Mouse (Mus musculus) heart, embryonic 12.5 days (tissue): ENCODE results near the gene Xiap. TPM values are rescaled to one million over a fixed set of nuclear protein-coding genes. Genes with fewer than 3 reads are reported as not detected.

Source experiments
- ATAC-seq: fragments of 200-750 bp; cut with Nextera tagmentation; 2 replicates; pipeline ENCODE4 v1.8.0; 2017; ENCODE audit warnings: moderate TSS enrichment, moderate library complexity; ENCODE audit not compliant: insufficient number of reproducible peaks, low FRiP score
- H3K27ac ChIP-seq: fragments of 300-500 bp; sonication (generic); 2 replicates; pipeline ENCODE4 v1.5.1; 2016; ENCODE audit warnings: mild to moderate bottlenecking, moderate library complexity; ENCODE audit not compliant: poor library complexity, severe bottlenecking
- H3K27me3 ChIP-seq: fragments of 300-500 bp; sonication (generic); replicated peaks from 2 replicates; pipeline ENCODE4 v1.6.1; 2016; ENCODE audit warnings: mild to moderate bottlenecking, moderate library complexity
- H3K36me3 ChIP-seq: fragments of 300-500 bp; sonication (generic); 2 replicates; pipeline ENCODE4 v1.6.1; 2016; ENCODE audit warnings: mild to moderate bottlenecking, moderate library complexity
- H3K4me1 ChIP-seq: fragments of 300-500 bp; sonication (generic); replicated peaks from 2 replicates; pipeline ENCODE4 v1.6.1; 2016; ENCODE audit warnings: mild to moderate bottlenecking
- H3K4me2 ChIP-seq: fragments of 300-500 bp; sonication (generic); 2 replicates; pipeline ENCODE4 v1.6.1; 2016; ENCODE audit warnings: mild to moderate bottlenecking, moderate library complexity
- H3K4me3 ChIP-seq: fragments of 300-500 bp; sonication (generic); 2 replicates; pipeline ENCODE4 v1.5.1; 2016; ENCODE audit warnings: mild to moderate bottlenecking
- H3K9ac ChIP-seq: fragments of 300-500 bp; sonication (generic); 2 replicates; pipeline ENCODE4 v1.6.1; 2016; ENCODE audit warnings: mild to moderate bottlenecking, moderate library complexity
- H3K9me3 ChIP-seq: fragments of 300-500 bp; sonication (generic); replicated peaks from 2 replicates; pipeline ENCODE4 v1.6.1; 2016; ENCODE audit warnings: mild to moderate bottlenecking, moderate library complexity
- WGBS: fragments of 180-500 bp; shearing (Covaris S2); methylation state at CpG from one replicate; pipeline ENCODE4 v1.1.7; 2016; 5-methylcytosine and 5-hydroxymethylcytosine counted together
- polyA plus RNA-seq: library from polyadenylated mRNA; unstranded; fragments of >200 nt; fragmentation: Nextera tagmentation; extraction: Ambion mirVana; gene quantifications from 2 replicates; pipeline ENCODE4 v1.2.1, GENCODE M21; 2016

Gene Xiap
- polyA plus RNA-seq, 1 experiment from 2014 or later, result 11.5 TPM

DNA sequence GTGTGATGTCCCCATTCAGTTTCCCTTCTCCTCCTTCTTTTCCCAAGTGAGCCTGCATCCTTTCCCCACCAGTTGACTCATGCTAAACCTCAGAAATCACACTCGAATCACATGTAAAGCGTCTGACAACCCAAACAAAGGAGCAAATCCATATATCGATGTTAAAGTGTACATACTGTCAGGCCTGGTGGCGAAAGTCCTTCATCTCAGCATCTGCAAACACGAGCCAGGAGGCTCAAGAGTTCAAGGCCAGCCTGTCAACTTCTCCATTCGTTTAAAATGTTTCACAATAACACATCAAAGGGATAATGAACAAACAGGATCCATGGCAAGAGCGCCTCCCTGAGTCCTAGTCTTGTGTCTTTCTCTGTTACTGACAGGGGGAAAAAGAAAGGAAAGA, 14.5 kb upstream of the Xiap start:
- ATAC-seq, result no peak
- H3K4me1 ChIP-seq, result no peaks in the 10 kb centered on the region
- H3K27ac ChIP-seq, result no peak overlapping the region
- WGBS, result 85% methylated on average over 7 of the region's 7 CpGs
- no peak overlapping the region for H3K4me2 ChIP-seq
- no peaks in the 10 kb centered on the region for H3K36me3 ChIP-seq
- no peak overlapping the region for H3K4me3 ChIP-seq
- no peaks in the 10 kb centered on the region for H3K27me3 ChIP-seq
- H3K9me3 ChIP-seq, result no peaks in the 10 kb centered on the region
- no peak overlapping the region for H3K9ac ChIP-seq

DNA sequence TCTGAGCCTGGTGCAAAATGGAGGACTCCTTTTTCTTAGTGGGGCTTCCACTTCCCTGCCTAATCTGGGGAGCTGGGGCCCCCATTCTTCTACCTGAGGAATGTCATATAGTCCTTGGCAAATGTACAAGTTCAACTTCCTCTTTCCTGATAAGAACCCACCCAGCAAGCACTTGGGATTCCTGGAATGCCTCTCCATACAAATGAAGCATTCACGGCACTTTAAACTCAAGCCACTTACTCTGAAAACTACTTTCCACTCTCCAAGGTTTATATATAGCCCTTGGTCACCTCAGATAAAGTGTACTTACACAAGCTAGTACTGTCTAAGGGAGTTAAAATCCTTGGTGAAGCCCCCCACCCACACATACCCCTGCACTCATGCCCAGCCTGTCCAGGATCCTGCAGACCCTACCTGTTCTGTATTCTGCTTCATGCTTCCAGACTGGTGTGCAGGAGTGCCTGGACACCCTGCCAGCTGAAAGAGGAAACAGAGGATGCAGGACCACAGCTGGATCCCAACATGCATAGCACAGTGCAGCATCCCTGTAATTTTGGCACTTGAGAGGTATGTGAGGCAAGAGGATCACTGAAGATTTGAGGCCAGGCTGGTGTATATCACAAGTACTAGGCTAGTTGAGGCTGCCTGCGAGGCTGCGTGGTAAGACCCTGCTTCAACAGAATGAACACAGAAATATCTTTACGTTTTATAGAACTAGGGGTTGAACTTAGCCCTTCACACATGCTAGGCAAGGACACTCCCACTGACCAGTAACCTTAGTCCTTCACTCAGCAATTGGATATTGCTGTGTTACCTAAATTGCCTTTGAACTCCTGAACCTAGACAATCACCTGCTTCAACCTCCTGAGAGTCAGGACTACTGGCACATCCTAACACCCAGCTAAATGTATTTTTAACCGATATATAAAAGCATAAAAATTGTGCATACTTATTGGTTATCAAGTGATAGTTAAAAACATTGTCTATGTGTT, 8.5 kb upstream of the Xiap start:
- Histone ChIP-seq H3K36me3 (no peaks in the 10 kb centered on the region), H3K9ac (no peak overlapping the region), H3K4me1 (0 out of 2 replicates have a peak, but pooled peaks cover 6% of the 10 kb centered on the region), H3K27me3 (no peaks in the 10 kb centered on the region), H3K4me3 (peak overlapping the region; percentile 21), H3K4me2 (peak overlapping the region; percentile 50), H3K9me3 (no peaks in the 10 kb centered on the region), H3K27ac (peak overlapping the region; percentile 93)
- ATAC-seq, result peak; percentile 51
- WGBS, result 40% methylated on average over 5 of the region's 5 CpGs

DNA sequence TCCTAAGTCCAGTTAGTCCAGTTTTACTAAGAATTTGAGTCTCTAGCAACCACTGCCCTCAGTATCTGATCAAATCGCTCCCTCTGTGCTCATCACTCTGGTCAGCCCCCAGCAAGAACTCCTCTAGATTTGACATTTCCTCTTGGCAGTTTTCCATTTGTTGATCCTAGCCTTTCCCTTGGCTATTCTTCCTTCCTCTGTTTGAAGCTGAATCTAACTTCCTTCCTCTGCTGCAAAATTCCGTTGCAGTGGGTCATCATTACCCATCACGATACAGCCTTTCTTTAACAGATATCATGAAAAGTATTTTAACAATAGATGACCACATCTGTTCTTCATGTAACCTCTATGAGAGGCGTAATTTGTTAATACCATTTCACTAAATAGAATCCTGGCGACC, 2.5 kb upstream of the Xiap start:
- 55% methylated on average over 5 of the region's 5 CpGs for WGBS
- no peak overlapping the region for H3K9ac ChIP-seq
- no peaks in the 10 kb centered on the region for H3K36me3 ChIP-seq
- H3K4me1 ChIP-seq, result no peaks in the 10 kb centered on the region
- no peaks in the 10 kb centered on the region for H3K27me3 ChIP-seq
- H3K4me2 ChIP-seq, result no peak overlapping the region
- H3K27ac ChIP-seq, result no peak overlapping the region
- no peak for ATAC-seq
- 0 out of 2 replicates have a peak, but pooled peaks cover 2% of the 10 kb centered on the region for H3K9me3 ChIP-seq
- H3K4me3 ChIP-seq, result no peak overlapping the region

DNA sequence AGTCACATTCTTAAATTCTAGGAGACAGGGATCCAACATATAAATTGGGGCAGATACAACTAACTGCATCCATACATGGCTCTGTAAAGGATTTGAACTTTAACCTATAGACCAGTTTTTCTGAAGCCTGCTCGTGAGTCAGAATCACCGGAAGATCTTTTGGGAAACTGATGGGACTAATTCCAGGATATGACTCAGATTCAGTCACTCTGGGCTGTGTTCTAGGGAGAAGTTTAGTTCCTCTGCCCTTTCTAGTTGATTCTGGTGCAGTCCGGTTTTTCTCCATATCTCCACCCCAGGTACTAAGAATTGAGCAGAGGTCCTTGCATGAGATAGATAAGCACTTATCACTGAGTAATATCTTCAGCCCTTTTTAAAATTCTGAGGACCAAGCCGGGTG, 1.6 kb upstream of the Xiap start:
- ATAC-seq, result no peak
- 74% methylated on average over 4 of the region's 4 CpGs for WGBS
- no peaks in the 10 kb centered on the region for H3K27me3 ChIP-seq

DNA sequence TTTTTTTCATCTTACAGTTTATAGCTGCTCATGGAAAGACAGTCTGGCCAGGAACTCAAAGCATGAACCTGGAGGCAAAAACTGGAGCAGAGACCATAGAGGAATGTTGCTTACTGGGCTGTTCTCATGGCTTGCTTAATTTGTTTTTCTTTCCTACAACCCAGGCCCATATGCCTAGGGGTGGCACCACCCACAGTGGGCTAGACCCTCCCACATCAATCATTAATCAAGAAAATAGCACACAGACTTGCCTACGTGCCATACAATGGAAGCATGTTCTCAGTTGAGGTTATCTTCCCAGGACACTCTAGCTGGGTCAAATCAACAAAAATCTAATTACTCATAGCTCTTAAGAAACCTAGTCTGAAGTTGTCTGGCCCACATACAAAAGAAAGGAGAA, 4.1 kb downstream of the Xiap start:
- no peaks in the 10 kb centered on the region for H3K27me3 ChIP-seq
- ATAC-seq, result no peak

More for the DNA sequence above, 1.6 kb upstream of the Xiap start:
- Histone ChIP-seq H3K4me3 (no peak overlapping the region), H3K4me1 (no peaks in the 10 kb centered on the region), H3K9me3 (0 out of 2 replicates have a peak, but pooled peaks cover 2% of the 10 kb centered on the region), H3K36me3 (no peaks in the 10 kb centered on the region), H3K27ac (no peak overlapping the region), H3K4me2 (no peak overlapping the region), H3K9ac (no peak overlapping the region)

DNA sequence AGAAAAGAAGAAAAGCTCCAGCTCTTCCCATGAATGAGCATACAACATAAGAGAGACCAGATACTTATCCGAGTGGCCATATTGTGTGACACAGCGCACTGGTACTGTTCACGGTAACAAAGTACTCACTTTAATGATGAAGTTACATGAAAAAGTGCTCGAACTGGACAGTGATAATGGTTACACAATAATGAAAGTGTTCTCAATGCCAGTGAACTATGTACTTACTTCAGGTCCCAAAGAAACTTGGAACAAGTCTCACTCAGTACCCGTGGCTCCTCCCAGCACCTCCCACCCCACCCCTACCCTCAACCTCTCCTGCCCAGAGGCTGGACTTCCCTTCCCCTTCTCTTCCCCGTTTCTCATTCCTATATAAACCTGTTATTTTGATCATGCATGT, 5.6 kb downstream of the Xiap start:
- Histone ChIP-seq H3K4me2 (no peak overlapping the region), H3K27me3 (no peaks in the 10 kb centered on the region), H3K27ac (no peak overlapping the region), H3K36me3 (no peaks in the 10 kb centered on the region), H3K9me3 (peaks cover 2% of the 10 kb centered on the region; the same call in 1 of the 2 replicates), H3K9ac (no peak overlapping the region), H3K4me1 (no peaks in the 10 kb centered on the region), H3K4me3 (no peak overlapping the region)
- 80% methylated on average over 6 of the region's 6 CpGs for WGBS
- no peak for ATAC-seq

More for the DNA sequence above, 4.1 kb downstream of the Xiap start:
- Histone ChIP-seq H3K4me2 (no peak overlapping the region), H3K4me1 (no peaks in the 10 kb centered on the region), H3K27ac (no peak overlapping the region), H3K9ac (no peak overlapping the region), H3K9me3 (peaks cover 2% of the 10 kb centered on the region; the same call in 1 of the 2 replicates), H3K36me3 (no peaks in the 10 kb centered on the region), H3K4me3 (no peak overlapping the region)
- 67% methylated on average over 1 of the region's 1 CpGs for WGBS

DNA sequence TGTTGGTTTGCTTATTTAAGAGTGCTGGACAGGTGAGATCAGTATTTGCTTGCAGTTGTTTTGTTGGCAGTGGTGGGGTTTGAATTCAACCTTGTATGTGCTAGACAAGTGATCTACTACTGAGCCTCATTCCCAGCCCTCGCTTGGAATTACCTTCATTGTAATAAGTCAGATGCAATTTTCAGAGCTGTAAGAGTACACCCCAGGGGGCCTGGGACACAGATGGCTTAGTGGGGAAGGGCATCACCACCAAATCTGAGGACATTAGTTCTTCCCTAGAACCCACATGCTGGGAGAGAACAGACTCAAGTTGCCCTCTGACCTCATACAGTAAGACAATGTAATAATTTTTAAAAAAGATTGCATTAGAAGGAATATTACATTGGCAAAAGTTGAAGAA, 7.3 kb downstream of the Xiap start:
- ATAC-seq, result no peak
- Histone ChIP-seq H3K9me3 (no peaks in the 10 kb centered on the region; the same call in 1 of the 2 replicates), H3K4me2 (no peak overlapping the region), H3K4me1 (peaks cover 5% of the 10 kb centered on the region), H3K27me3 (no peaks in the 10 kb centered on the region), H3K4me3 (no peak overlapping the region), H3K36me3 (no peaks in the 10 kb centered on the region), H3K9ac (no peak overlapping the region), H3K27ac (no peak overlapping the region)
- WGBS, result 68% methylated on average over 1 of the region's 1 CpGs

DNA sequence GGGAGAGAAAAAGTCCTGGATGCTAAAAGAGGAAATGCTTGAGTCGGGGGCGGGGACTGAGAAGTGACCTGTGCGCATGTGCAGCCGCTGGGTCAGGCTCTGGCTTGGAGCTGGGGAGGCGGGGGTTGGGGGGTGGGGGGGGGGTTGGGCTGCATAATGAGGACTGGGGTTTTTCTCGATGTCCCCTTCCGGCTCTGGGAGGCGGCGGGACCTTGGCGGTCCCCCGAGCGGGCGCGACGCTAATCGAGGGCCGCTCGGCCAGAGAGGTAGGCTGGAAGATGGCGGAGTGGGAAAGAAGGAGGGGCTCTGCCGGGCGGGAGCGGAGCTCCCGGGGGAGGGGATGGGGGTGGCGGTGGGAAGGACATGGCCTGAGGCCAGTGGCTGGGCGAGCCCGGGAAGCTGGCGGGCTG, 8.3 kb downstream of the Xiap start:
- Histone ChIP-seq H3K4me2 (peak overlapping the region; percentile 57), H3K9ac (peak overlapping the region; percentile 70), H3K27ac (peak overlapping the region; percentile 94), H3K4me3 (peak overlapping the region; percentile 55), H3K36me3 (no peaks in the 10 kb centered on the region), H3K4me1 (peaks cover 5% of the 10 kb centered on the region), H3K27me3 (no peaks in the 10 kb centered on the region), H3K9me3 (no peaks in the 10 kb centered on the region; the same call in 1 of the 2 replicates)
- 21% methylated on average over 23 of the region's 27 CpGs for WGBS
- ATAC-seq, result peak; percentile 87

DNA sequence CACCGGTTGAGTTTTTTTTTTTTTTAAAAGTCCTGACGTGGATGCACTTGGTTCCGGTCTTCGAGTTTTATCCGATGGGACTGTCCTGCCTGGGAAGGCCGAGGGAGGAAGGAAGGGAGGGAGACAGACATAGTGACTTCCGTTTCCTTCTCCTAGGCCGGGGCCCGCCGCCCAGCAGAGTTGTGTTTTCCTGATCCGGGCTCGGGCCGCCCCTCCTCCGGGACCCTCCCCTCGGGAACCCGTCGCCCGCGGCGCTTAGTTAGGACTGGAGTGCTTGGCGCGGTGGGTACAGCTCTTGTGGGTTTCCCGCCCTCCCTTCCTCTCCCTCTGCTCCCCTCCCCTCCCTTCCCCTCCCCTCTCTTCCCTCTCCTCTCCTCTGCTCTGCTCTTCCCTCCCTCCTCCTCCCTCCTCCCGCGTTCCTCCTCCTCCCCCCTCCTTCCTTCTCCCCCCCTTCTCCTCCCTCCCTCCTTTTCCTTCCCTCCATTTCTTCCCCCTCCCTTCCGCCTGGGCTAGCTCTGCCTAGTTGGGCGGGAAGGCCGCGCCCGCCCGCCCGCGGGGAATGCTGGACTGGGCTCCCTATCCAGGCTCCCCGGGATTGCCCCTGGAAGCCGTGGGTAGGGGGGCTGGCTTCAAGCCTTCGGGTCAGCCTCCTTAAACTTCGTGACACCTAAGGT, 8.9 kb downstream of the Xiap start:
- Histone ChIP-seq H3K36me3 (no peaks in the 10 kb centered on the region), H3K4me1 (peaks cover 5% of the 10 kb centered on the region), H3K27me3 (no peaks in the 10 kb centered on the region), H3K4me3 (peak overlapping the region; percentile 55), H3K9ac (peak overlapping the region; percentile 70), H3K27ac (peak overlapping the region; percentile 94), H3K4me2 (peak overlapping the region; percentile 57), H3K9me3 (no peaks in the 10 kb centered on the region; the same call in 1 of the 2 replicates)
- 15% methylated on average over 25 of the region's 37 CpGs for WGBS
- peak; percentile 87 for ATAC-seq

DNA sequence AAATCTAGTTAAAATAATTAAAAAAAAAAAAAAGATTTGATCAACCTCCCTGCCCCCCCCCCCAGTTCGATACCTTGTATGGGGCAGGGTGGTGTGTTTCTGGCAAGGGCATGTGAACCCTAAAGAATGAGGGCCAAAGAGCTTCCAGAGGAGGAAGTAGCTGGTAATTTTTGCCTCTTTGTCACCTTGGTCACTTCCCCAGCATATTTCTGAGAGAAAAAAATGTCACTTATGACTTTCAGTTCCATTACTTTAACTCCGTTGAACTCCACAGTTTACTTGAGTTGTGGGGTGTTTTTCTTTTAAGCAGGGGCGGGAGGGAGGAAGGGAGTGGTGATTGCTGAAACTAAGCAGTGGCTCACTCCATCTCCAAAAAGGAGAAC, 9.4 kb downstream of the Xiap start:
- peaks cover 5% of the 10 kb centered on the region for H3K4me1 ChIP-seq
- peak overlapping the region; percentile 57 for H3K4me2 ChIP-seq
- no peaks in the 10 kb centered on the region for H3K36me3 ChIP-seq
- peak overlapping the region; percentile 55 for H3K4me3 ChIP-seq
- no peaks in the 10 kb centered on the region; the same call in 1 of the 2 replicates for H3K9me3 ChIP-seq
- peak overlapping the region; percentile 94 for H3K27ac ChIP-seq
- 18% methylated on average over 3 of the region's 3 CpGs for WGBS
- peak overlapping the region; percentile 70 for H3K9ac ChIP-seq
- peak; percentile 33 for ATAC-seq
- H3K27me3 ChIP-seq, result no peaks in the 10 kb centered on the region

DNA sequence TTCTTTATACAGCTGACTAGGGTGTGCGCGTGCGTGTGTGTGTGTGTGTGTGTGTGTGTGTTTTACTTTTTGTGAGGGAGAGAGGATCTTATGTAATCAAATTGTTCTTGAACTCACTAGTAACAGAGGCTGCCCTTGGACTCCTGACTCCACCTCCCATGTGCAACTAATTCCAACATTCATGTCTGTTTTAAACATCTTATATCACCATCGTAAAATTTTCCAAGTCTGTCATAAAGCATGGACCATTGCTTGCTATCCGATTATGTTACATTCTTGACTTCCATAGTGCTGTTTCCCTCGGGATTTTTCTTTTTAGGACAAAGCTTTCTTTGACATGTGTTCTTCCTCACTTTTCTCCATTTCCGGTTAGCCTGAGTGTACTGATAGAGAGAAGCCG, 28.3 kb downstream of the Xiap start:
- Histone ChIP-seq H3K36me3 (no peaks in the 10 kb centered on the region), H3K27ac (no peak overlapping the region), H3K27me3 (no peaks in the 10 kb centered on the region), H3K9me3 (no peaks in the 10 kb centered on the region), H3K4me2 (no peak overlapping the region), H3K9ac (no peak overlapping the region), H3K4me3 (no peak overlapping the region), H3K4me1 (no peaks in the 10 kb centered on the region)
- no peak for ATAC-seq
- 79% methylated on average over 8 of the region's 8 CpGs for WGBS
